Mouse (Mus musculus): ENCODE measurements at regions not wholly inside any gene's neighbourhood (a gene's known extent, or its start where the extent isn't known, plus 50 kb on each side); places are given as distances from the start of the nearest gene placed in this dataset.

- Histone ChIP-seq H3K27ac (ENCODE audit: low read depth, low read length) (no peak overlapping the region), H3K4me2 (ENCODE audit: low read depth, low read length, poor library complexity, severe bottlenecking) (no peak overlapping the region), H3K9me3 (ENCODE audit: low read length) (no peaks in the 10 kb centered on the region), H3K9ac (replicated peaks; ENCODE audit: low read length, poor library complexity, severe bottlenecking) (no peak overlapping the region), H3K4me3 (ENCODE audit: low read depth, low read length) (no peak overlapping the region), H3K4me1 (ENCODE audit: insufficient read depth, low read length) (no peaks in the 10 kb centered on the region), H3K36me3 (ENCODE audit: insufficient read depth, low read length) (no peaks in the 10 kb centered on the region), H3K27me3 (ENCODE audit: insufficient read depth, low read length) (no peaks in the 10 kb centered on the region)
- DNase-seq (ENCODE audit: low spot score), result no peak
- ATAC-seq (ENCODE audit: low FRiP score), result no peak
- WGBS, result 95% methylated on average over 6 of the region's 6 CpGs
- no peak for TF ChIP-seq CTCF (IDR thresholded peaks at IDR 0.05)
Measured at GRCm38 (mm10) chr13:30600194-30600593, 55.0 kb upstream of the Uqcrfs1 start.

GRCm38 (mm10) chr13:30600625-30601407, 55.7 kb upstream of the Uqcrfs1 start:
- no peaks in the 10 kb centered on the region for H3K27me3 ChIP-seq (ENCODE audit: insufficient read depth, low read length)
- no peak for DNase-seq (ENCODE audit: low spot score)
- H3K36me3 ChIP-seq (ENCODE audit: insufficient read depth, low read length), result no peaks in the 10 kb centered on the region
- no peak overlapping the region for H3K9ac ChIP-seq (replicated peaks; ENCODE audit: low read length, poor library complexity, severe bottlenecking)
- H3K9me3 ChIP-seq (ENCODE audit: low read length), result no peaks in the 10 kb centered on the region
- no peaks in the 10 kb centered on the region for H3K4me1 ChIP-seq (ENCODE audit: insufficient read depth, low read length)
- no peak overlapping the region for H3K4me2 ChIP-seq (ENCODE audit: low read depth, low read length, poor library complexity, severe bottlenecking)
- no peak for ATAC-seq (ENCODE audit: low FRiP score)
- WGBS, result 85% methylated on average over 4 of the region's 4 CpGs
- no peak overlapping the region for H3K27ac ChIP-seq (ENCODE audit: low read depth, low read length)
- H3K4me3 ChIP-seq (ENCODE audit: low read depth, low read length), result no peak overlapping the region
- TF ChIP-seq CTCF (IDR thresholded peaks at IDR 0.05), result no peak

GRCm38 (mm10) chr13:30603936-30604335, 55.9 kb upstream of the Dusp22 start:
- ATAC-seq (ENCODE audit: low FRiP score), result no peak
- 67% methylated on average over 9 of the region's 9 CpGs for WGBS
- peak; percentile 43; the same call in 1 of the 2 replicates for TF ChIP-seq CTCF (IDR thresholded peaks at IDR 0.05)
- Histone ChIP-seq H3K4me2 (ENCODE audit: low read depth, low read length, poor library complexity, severe bottlenecking) (no peak overlapping the region), H3K27me3 (ENCODE audit: insufficient read depth, low read length) (no peaks in the 10 kb centered on the region), H3K9me3 (ENCODE audit: low read length) (no peaks in the 10 kb centered on the region), H3K36me3 (ENCODE audit: insufficient read depth, low read length) (no peaks in the 10 kb centered on the region), H3K4me3 (ENCODE audit: low read depth, low read length) (no peak overlapping the region), H3K9ac (replicated peaks; ENCODE audit: low read length, poor library complexity, severe bottlenecking) (no peak overlapping the region), H3K4me1 (ENCODE audit: insufficient read depth, low read length) (no peaks in the 10 kb centered on the region), H3K27ac (ENCODE audit: low read depth, low read length) (no peak overlapping the region)
- DNase-seq (ENCODE audit: low spot score), result peak; percentile 3

- WGBS, result 66% methylated on average over 2 of the region's 2 CpGs
- no peak overlapping the region for H3K4me3 ChIP-seq (ENCODE audit: low read depth, low read length)
Measured at GRCm38 (mm10) chr13:30607343-30607742, 52.5 kb upstream of the Dusp22 start.

GRCm38 (mm10) chr13:30607881-30608280, 51.9 kb upstream of the Dusp22 start:
- WGBS, result 94% methylated on average over 6 of the region's 6 CpGs
- H3K27me3 ChIP-seq (ENCODE audit: insufficient read depth, low read length), result no peaks in the 10 kb centered on the region
- no peak for TF ChIP-seq CTCF (IDR thresholded peaks at IDR 0.05)
- H3K4me1 ChIP-seq (ENCODE audit: insufficient read depth, low read length), result no peaks in the 10 kb centered on the region
- H3K9ac ChIP-seq (replicated peaks; ENCODE audit: low read length, poor library complexity, severe bottlenecking), result no peak overlapping the region
- no peaks in the 10 kb centered on the region for H3K9me3 ChIP-seq (ENCODE audit: low read length)
- H3K36me3 ChIP-seq (ENCODE audit: insufficient read depth, low read length), result no peaks in the 10 kb centered on the region
- DNase-seq (ENCODE audit: low spot score) (no peak), ATAC-seq (ENCODE audit: low FRiP score) (no peak)
- H3K4me2 ChIP-seq (ENCODE audit: low read depth, low read length, poor library complexity, severe bottlenecking), result no peak overlapping the region
- H3K27ac ChIP-seq (ENCODE audit: low read depth, low read length), result no peak overlapping the region
- H3K4me3 ChIP-seq (ENCODE audit: low read depth, low read length), result no peak overlapping the region

More at GRCm38 (mm10) chr13:30607343-30607742, 52.5 kb upstream of the Dusp22 start:
- Histone ChIP-seq H3K27me3 (ENCODE audit: insufficient read depth, low read length) (no peaks in the 10 kb centered on the region), H3K9me3 (ENCODE audit: low read length) (no peaks in the 10 kb centered on the region), H3K9ac (replicated peaks; ENCODE audit: low read length, poor library complexity, severe bottlenecking) (no peak overlapping the region), H3K36me3 (ENCODE audit: insufficient read depth, low read length) (no peaks in the 10 kb centered on the region), H3K4me1 (ENCODE audit: insufficient read depth, low read length) (no peaks in the 10 kb centered on the region), H3K27ac (ENCODE audit: low read depth, low read length) (no peak overlapping the region), H3K4me2 (ENCODE audit: low read depth, low read length, poor library complexity, severe bottlenecking) (no peak overlapping the region)
- ATAC-seq (ENCODE audit: low FRiP score) (no peak), DNase-seq (ENCODE audit: low spot score) (no peak)
- no peak for TF ChIP-seq CTCF (IDR thresholded peaks at IDR 0.05)

GRCm38 (mm10) chr13:30609784-30610183, 50.0 kb upstream of the Dusp22 start:
- WGBS, result 72% methylated on average over 3 of the region's 3 CpGs
- Histone ChIP-seq H3K9ac (replicated peaks; ENCODE audit: low read length, poor library complexity, severe bottlenecking) (no peak overlapping the region), H3K27ac (ENCODE audit: low read depth, low read length) (no peak overlapping the region), H3K36me3 (ENCODE audit: insufficient read depth, low read length) (no peaks in the 10 kb centered on the region), H3K4me2 (ENCODE audit: low read depth, low read length, poor library complexity, severe bottlenecking) (no peak overlapping the region), H3K9me3 (ENCODE audit: low read length) (no peaks in the 10 kb centered on the region), H3K4me1 (ENCODE audit: insufficient read depth, low read length) (no peaks in the 10 kb centered on the region), H3K27me3 (ENCODE audit: insufficient read depth, low read length) (no peaks in the 10 kb centered on the region), H3K4me3 (ENCODE audit: low read depth, low read length) (no peak overlapping the region)
- ATAC-seq (ENCODE audit: low FRiP score) (no peak), DNase-seq (ENCODE audit: low spot score) (no peak)
- TF ChIP-seq CTCF (IDR thresholded peaks at IDR 0.05), result no peak

Measured in midbrain, postnatal 0 days (tissue).